Mouse (Mus musculus) forebrain, embryonic 16.5 days (tissue): Measurements from ENCODE around the gene Snca. TPM values are rescaled to one million over a fixed set of nuclear protein-coding genes. Genes with fewer than 3 reads are reported as not detected.

ENCODE experiments used
- ATAC-seq: fragments of 200-750 bp; cut with Nextera tagmentation; 2 replicates; pipeline ENCODE4 v1.8.0; 2017; ENCODE audit warnings: mild to moderate bottlenecking, moderate library complexity
- H3K27ac ChIP-seq: fragments of 300-500 bp; sonication (generic); 2 replicates; pipeline ENCODE4 v1.5.1; 2014; ENCODE audit warnings: low read length, control low read depth
- H3K27me3 ChIP-seq: fragments of 300-500 bp; sonication (generic); replicated peaks from 2 replicates; pipeline ENCODE4 v1.6.1; 2014; ENCODE audit warnings: low read length; ENCODE audit not compliant: control insufficient read depth, insufficient read depth
- H3K36me3 ChIP-seq: fragments of 300-500 bp; sonication (generic); 2 replicates; pipeline ENCODE4 v1.6.1; 2014; ENCODE audit not compliant: control insufficient read depth, insufficient read depth
- H3K4me1 ChIP-seq: fragments of 300-500 bp; sonication (generic); replicated peaks from 2 replicates; pipeline ENCODE4 v1.6.1; 2014; ENCODE audit warnings: low read length; ENCODE audit not compliant: control insufficient read depth, insufficient read depth
- H3K4me2 ChIP-seq: fragments of 300-500 bp; sonication (generic); 2 replicates; pipeline ENCODE4 v1.6.1; 2014; ENCODE audit warnings: mild to moderate bottlenecking, low read length, control low read depth
- H3K4me3 ChIP-seq: fragments of 300-500 bp; sonication (generic); replicated peaks from 2 replicates; pipeline ENCODE4 v1.5.1; 2014; ENCODE audit warnings: mild to moderate bottlenecking, low read length, control low read depth
- H3K9ac ChIP-seq: fragments of 300-500 bp; sonication (generic); replicated peaks from 2 replicates; pipeline ENCODE4 v1.6.1; 2014; ENCODE audit warnings: low read depth, low read length, control low read depth
- H3K9me3 ChIP-seq: fragments of 300-500 bp; sonication (generic); 2 replicates; pipeline ENCODE4 v1.6.1; 2016; ENCODE audit warnings: low read length; ENCODE audit not compliant: control insufficient read depth
- WGBS: fragments of 180-500 bp; shearing (Covaris S2); extraction: QIAGEN DNeasy Blood & Tissue Kit; methylation state at CpG from one replicate; pipeline ENCODE4 v1.1.7; 2014; 5-methylcytosine and 5-hydroxymethylcytosine counted together
- polyA plus RNA-seq: library from polyadenylated mRNA; unstranded; fragments of >200 nt; fragmentation: Nextera tagmentation; extraction: Ambion mirVana; gene quantifications from 2 replicates; pipeline ENCODE4 v1.2.1, GENCODE M21; 2015

The Snca gene
- polyA plus RNA-seq, 1 experiment from 2014 or later = 176 TPM

DNA sequence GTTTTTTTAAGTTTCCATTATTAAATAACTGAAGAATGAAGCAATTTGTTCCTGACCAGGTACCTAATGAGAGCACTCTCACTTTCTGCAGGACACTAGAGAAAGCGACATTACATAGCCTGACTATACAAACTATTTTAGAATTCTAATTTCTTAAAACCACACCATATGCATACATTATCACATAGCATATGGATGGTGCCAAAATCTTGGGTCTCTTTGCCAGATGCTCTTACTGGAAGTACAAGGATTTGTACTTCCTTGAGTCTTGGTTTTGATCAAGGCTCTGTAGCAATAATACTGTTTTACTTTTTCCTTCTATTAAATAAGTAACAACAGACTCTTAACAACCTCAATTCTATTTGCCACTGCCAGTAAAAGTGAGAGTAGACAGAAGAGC is 31.4 kb downstream of the Snca start:
- no peaks in the 10 kb centered on the region for H3K9me3 ChIP-seq
- 74% methylated on average over 1 of the region's 1 CpGs for WGBS
- H3K27ac ChIP-seq = no peak overlapping the region
- no peak overlapping the region for H3K9ac ChIP-seq
- H3K4me1 ChIP-seq = no peaks in the 10 kb centered on the region
- H3K27me3 ChIP-seq = no peaks in the 10 kb centered on the region
- no peaks in the 10 kb centered on the region for H3K36me3 ChIP-seq
- no peak overlapping the region for H3K4me3 ChIP-seq
- no peak overlapping the region for H3K4me2 ChIP-seq
- ATAC-seq = peak; percentile 36; the same call in 1 of the 2 replicates

DNA sequence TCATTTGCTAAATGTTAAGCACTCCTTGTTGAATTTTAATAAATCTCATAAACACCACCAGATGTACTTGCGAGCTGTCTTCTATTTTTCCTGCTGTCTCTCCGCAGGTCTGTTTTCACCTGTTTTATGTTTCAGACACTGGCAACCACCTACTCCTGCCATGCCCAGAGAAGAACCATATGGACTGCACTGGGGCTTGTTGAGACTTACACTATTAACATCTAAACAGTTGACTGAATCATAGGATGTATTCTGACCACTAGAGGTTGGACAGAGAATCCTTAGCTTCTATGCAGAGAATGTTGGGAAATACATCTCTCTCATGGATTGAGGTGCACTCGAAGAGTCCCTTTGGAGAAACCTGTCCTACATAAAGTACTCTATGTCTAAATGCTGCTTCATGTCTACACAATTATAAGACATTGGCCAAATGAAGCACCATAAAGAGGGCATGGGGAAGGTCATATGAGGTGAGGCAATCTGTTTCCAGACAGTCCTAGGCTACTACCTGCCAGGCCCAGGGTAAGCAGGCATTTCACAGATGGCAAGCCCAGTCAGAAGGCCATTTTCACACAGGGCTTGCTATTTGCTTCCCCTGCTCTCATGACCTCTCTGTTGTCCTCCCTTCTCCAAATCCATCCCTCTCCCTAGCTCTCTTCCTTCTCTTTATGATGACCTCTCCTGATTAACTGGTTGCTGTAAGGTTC is 35.8 kb downstream of the Snca start:
- no peak overlapping the region for H3K4me2 ChIP-seq
- no peaks in the 10 kb centered on the region for H3K4me1 ChIP-seq
- ATAC-seq = no peak
- no peak overlapping the region for H3K4me3 ChIP-seq
- H3K9me3 ChIP-seq = no peaks in the 10 kb centered on the region
- no peak overlapping the region for H3K9ac ChIP-seq
- 89% methylated on average over 3 of the region's 3 CpGs for WGBS
- H3K27me3 ChIP-seq = no peaks in the 10 kb centered on the region
- no peaks in the 10 kb centered on the region for H3K36me3 ChIP-seq
- H3K27ac ChIP-seq = no peak overlapping the region

DNA sequence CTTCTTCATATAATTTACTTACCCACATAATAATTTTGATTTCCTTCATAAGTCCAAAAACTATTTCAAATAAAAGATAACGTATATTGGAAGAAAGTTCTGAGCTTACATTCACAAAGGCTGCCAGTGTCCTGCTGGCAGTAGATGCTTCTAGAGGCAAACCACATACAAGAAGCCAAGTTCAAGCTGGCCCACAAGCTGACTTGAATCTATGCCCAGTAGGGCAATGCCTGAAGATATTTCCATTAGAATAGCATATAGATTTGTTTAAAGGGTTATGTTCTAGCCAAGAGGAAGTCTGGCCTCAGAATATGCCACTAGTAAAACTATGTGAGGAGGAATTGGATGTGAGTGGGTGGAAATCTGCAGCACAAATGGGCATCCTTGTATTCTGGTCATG is 42.7 kb downstream of the Snca start:
- Histone ChIP-seq H3K27me3 (no peaks in the 10 kb centered on the region), H3K4me1 (no peaks in the 10 kb centered on the region), H3K4me3 (no peak overlapping the region), H3K4me2 (no peak overlapping the region), H3K9ac (no peak overlapping the region), H3K27ac (no peak overlapping the region), H3K9me3 (no peaks in the 10 kb centered on the region), H3K36me3 (no peaks in the 10 kb centered on the region)
- 71% methylated on average over 1 of the region's 1 CpGs for WGBS
- ATAC-seq = no peak

DNA sequence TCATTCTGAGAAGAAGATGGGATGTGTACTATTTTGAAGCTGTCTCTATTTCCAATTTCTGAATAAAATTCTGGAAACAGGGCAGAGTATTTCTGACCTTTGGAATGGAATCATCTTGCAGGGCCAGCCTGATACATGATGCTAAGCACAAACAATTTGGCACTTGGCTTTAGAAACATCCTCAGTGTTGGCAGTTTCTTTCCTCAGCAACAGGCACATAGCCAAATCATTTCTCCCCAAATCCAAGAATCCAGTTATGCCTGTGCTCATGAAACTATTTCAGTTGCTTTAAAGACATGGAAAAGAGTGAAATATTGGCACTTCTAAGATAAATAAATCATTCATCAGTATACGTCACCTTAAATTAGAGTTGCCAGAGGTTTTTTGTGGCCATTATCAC is 57.8 kb downstream of the Snca start:
- Histone ChIP-seq H3K27me3 (no peaks in the 10 kb centered on the region), H3K27ac (no peak overlapping the region), H3K4me3 (no peak overlapping the region), H3K9ac (no peak overlapping the region), H3K36me3 (no peaks in the 10 kb centered on the region), H3K4me1 (no peaks in the 10 kb centered on the region), H3K9me3 (no peaks in the 10 kb centered on the region), H3K4me2 (no peak overlapping the region)
- 53% methylated on average over 1 of the region's 1 CpGs for WGBS
- ATAC-seq = peak; percentile 23; the same call in 1 of the 2 replicates

DNA sequence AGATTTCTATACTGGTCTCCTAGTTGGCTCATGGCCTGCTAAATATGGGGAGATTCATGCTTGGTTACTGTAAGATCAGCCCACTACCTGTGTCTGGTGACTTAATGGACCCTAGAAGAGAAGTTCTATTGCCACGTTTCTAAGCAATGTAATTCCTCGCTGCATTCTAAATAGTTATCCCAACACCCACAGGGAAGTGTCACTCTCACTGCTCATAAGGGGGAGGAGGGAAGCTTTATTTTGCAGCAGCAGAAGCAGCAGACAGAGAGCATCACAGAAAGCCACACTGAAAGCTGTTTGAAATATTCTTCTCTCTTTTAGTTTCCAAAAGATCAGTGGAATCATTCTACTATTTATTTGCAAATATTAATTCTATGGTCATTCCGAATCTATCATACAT is 64.0 kb downstream of the Snca start:
- Histone ChIP-seq H3K4me2 (no peak overlapping the region), H3K27me3 (no peaks in the 10 kb centered on the region), H3K9me3 (no peaks in the 10 kb centered on the region), H3K4me1 (no peaks in the 10 kb centered on the region), H3K36me3 (no peaks in the 10 kb centered on the region), H3K9ac (no peak overlapping the region), H3K27ac (no peak overlapping the region), H3K4me3 (no peak overlapping the region)
- no peak for ATAC-seq
- WGBS = 77% methylated on average over 3 of the region's 3 CpGs

DNA sequence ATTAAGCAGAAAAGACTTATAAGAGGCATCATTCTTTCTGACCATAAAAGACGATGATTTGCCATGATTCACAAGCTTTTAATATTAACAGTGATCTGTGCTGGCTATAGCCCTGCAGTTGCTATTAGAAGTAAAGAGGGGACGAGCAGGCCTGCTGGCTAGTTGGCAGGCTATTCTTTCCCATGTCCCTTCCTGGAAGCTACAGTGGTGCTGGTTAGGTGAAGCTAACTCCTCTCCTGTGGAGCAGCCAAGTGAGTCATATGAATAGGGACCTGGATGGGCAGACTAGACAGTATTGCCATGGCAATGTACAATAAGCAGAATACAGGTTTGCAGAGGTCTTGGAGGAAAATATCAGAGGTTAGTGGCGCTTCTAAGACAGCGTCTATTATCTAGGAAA is 66.8 kb downstream of the Snca start:
- Histone ChIP-seq H3K4me2 (no peak overlapping the region), H3K9me3 (no peaks in the 10 kb centered on the region), H3K4me3 (no peak overlapping the region), H3K9ac (no peak overlapping the region), H3K27me3 (no peaks in the 10 kb centered on the region), H3K36me3 (no peaks in the 10 kb centered on the region), H3K4me1 (no peaks in the 10 kb centered on the region), H3K27ac (no peak overlapping the region)
- no peak for ATAC-seq
- 88% methylated on average over 4 of the region's 4 CpGs for WGBS

DNA sequence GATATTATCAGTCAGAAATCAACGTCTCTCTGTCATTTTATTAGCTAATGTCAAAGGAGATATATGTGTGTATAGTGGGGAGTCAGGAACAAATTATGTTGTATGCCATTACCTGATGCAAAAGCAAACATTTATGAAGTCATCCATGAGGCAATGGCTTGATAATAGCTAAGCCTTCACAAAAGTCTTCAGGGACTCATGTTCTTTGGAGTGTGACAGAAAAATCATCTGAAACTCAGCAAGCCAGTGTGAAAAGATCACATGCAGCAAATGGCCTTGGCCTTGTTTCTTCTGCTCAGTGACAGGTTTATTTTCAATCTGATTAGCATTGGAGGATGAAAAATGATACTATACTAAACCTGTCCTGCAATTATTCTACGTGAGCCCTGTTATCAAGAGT is 67.9 kb downstream of the Snca start:
- no peaks in the 10 kb centered on the region for H3K9me3 ChIP-seq
- WGBS = 77% methylated on average over 2 of the region's 2 CpGs
- no peak for ATAC-seq
- no peak overlapping the region for H3K4me2 ChIP-seq
- no peak overlapping the region for H3K9ac ChIP-seq
- no peak overlapping the region for H3K27ac ChIP-seq
- no peak overlapping the region for H3K4me3 ChIP-seq
- no peaks in the 10 kb centered on the region for H3K4me1 ChIP-seq
- no peaks in the 10 kb centered on the region for H3K36me3 ChIP-seq
- no peaks in the 10 kb centered on the region for H3K27me3 ChIP-seq

DNA sequence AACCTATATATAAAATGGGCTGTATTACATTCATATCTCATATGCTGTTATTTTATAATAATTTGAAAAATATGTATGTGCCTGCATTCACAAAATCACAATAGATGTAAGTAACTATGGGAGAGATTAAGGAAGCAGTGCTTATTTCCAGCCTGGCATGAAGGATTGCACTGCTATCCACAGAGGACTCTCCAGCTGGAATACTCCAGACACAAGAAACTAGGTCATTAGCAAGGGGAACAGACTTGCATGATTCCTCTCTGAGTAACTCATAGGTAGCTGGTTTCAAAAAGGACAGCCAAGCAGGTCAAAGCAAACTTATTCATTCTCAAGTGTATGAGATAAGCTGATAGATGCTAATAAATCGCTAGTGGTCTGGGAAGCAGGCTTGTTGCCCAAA is 74.7 kb downstream of the Snca start:
- WGBS = 91% methylated on average over 1 of the region's 1 CpGs
- no peak for ATAC-seq

DNA sequence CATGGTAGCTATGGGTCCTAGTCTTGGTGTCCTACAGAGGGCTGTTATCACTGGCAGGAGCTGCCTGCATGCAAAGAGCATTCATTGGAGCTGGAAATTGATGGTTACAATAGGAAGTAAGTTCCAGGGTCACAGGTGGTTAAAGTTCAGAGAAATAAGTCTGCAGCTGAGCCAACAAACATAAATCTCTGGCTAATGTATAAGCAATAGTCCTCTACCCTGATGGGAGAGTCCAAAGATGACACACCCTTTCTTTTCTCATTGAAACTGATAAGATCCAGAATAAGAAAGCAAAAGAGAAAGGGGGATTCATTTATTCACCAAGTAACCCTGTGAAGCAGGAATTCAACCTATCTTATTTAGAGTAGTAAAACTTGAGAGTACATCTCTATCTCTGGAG is 83.7 kb downstream of the Snca start:
- no peaks in the 10 kb centered on the region for H3K27me3 ChIP-seq
- H3K36me3 ChIP-seq = no peaks in the 10 kb centered on the region
- no peak for ATAC-seq
- H3K4me2 ChIP-seq = no peak overlapping the region
- H3K9ac ChIP-seq = no peak overlapping the region
- no peaks in the 10 kb centered on the region for H3K4me1 ChIP-seq
- no peaks in the 10 kb centered on the region for H3K9me3 ChIP-seq
- H3K4me3 ChIP-seq = no peak overlapping the region
- no peak overlapping the region for H3K27ac ChIP-seq

More for the DNA sequence above, 74.7 kb downstream of the Snca start:
- no peak overlapping the region for H3K4me2 ChIP-seq
- no peak overlapping the region for H3K9ac ChIP-seq
- H3K27me3 ChIP-seq = no peaks in the 10 kb centered on the region
- no peaks in the 10 kb centered on the region for H3K9me3 ChIP-seq
- no peaks in the 10 kb centered on the region for H3K4me1 ChIP-seq
- no peak overlapping the region for H3K4me3 ChIP-seq
- no peak overlapping the region for H3K27ac ChIP-seq
- H3K36me3 ChIP-seq = no peaks in the 10 kb centered on the region
